Mouse (Mus musculus): ENCODE data around the gene Zbtb3.

Zbtb3 gene

GRCm38 (mm10) chr19:8802130-8802821, at the start of gene Zbtb3:
TSS of gene Zbtb3 (plus strand) at chr19:8802555.
- peak; percentile 100 for DNase-seq (ENCODE audit: low spot score)

GRCm38 (mm10) chr19:8755652-8756051, 46.7 kb upstream of the Zbtb3 start:
- DNase-seq (ENCODE audit: low spot score): no peak

- peak; percentile 95 for DNase-seq (ENCODE audit: low spot score)
Measured at GRCm38 (mm10) chr19:8756635-8757387, 45.5 kb upstream of the Zbtb3 start, which contains the start of gene Nxf1. TSS of gene Nxf1 (plus strand) at chr19:8757073.

DNA sequence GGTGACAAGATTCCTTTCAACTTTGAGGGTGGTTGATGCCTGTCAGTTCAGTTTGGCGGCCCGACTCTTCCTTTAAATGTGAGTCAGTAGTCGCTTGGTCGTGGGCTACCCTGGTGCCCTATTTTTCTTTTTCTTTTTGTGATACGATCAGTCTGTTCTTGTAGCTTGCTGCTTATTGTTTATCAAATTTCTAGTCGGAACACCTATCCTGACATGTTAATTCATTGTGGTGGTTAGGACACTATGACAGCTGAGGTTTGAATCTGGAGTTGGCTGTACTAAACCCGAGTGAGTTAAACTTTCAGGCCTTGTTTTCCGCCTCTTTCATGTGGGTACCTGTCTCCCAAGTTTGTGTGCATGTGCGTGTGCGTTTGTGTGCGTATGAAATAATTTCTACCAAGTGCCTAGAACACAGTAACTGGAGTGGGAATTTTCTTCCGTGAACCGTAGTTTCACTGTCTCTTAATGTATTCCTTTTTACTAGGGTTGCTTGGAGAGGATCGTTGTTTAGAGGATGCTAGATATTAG, 44.8 kb upstream of the Zbtb3 start:
- DNase-seq (ENCODE audit: low spot score): no peak

DNA sequence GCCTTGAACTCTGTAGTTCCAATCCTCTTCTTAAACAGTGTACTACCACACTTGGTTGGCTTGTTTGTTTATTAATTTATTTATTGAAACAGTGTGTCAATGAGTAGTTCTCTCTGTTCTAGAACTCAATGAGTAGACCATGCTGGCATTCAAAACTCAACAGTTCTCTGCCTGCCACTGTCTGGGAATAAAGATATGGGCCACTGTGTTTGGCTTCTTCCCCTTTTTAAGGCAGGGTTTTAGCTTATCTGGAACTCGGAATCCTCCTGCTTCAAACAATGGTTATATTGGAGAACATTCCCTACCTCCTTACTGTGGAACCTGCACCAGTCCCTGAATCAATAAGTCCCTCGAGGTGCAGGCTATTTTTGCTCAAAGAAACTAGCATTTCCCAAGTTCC, 43.5 kb upstream of the Zbtb3 start:
- no peak for DNase-seq (ENCODE audit: low spot score)

DNA sequence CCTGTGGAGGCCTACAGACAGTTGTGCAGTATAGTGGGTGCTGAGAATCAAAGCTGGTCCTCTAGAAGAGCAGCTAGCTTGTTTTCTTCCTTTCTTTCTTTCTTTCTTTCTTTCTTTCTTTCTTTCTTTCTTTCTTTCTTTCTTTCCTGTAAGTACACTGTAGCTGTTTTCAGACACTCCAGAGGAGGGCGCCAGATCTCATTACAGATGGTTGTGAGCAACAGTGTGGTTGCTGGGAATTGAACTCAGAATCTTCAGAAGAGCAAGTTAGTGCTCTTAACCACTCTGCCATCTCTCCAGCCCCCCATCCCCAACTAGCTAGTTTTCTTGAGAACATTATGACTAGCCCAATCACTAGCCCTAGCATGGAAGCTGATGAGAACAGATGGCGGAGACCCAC, 41.6 kb upstream of the Zbtb3 start:
- no peak for DNase-seq (ENCODE audit: low spot score)

GRCm38 (mm10) chr19:8763276-8763675, 39.1 kb upstream of the Zbtb3 start:
- no peak for DNase-seq (ENCODE audit: low spot score)

GRCm38 (mm10) chr19:8765562-8765961, 36.8 kb upstream of the Zbtb3 start:
- no peak for DNase-seq (ENCODE audit: low spot score)

- no peak for DNase-seq (ENCODE audit: low spot score)
Measured at GRCm38 (mm10) chr19:8770567-8771270, 31.6 kb upstream of the Zbtb3 start, which contains the start of gene Tmem223. TSS of gene Tmem223 (plus strand) at chr19:8770996.

DNA sequence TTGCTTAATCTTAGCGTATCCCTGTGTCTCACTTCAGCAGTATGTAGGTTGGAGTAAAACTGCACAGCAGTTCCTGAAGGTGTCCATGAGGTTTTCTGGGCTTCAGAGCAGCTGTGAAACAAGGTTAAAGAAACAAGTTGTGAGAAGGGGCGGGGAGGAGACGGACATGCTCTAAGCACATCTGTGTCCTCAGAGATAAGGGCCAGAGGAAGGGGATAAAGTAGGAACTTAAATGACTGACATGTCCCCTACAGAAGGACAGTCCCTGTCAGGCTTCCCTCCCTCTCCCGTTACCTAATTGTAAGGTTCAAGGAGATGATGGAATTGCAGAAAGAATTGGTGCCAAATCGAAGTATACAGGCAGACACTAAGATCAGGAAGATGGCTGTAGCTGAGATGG, 29.4 kb upstream of the Zbtb3 start:
- DNase-seq (ENCODE audit: low spot score): no peak

DNA sequence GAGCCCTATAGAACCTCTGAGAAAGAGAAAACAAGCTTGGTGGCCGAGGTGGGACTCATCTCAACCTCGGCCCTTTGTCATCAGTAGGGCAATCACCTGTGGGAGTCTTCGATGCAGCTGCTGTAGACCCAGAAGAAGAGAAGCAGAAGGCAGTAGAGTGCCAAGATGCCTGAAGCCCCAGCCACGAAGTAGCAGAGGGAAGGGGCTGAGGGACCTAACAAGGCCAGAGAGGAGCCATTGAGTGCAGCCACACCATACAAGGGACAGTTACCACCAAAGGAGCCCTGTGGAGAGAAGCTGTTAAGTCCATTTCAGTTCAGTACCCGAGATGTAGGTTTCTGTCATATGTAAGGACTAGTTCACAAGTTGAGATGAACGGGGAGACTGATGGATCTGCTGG, 28.9 kb upstream of the Zbtb3 start:
- DNase-seq (ENCODE audit: low spot score): no peak

DNA sequence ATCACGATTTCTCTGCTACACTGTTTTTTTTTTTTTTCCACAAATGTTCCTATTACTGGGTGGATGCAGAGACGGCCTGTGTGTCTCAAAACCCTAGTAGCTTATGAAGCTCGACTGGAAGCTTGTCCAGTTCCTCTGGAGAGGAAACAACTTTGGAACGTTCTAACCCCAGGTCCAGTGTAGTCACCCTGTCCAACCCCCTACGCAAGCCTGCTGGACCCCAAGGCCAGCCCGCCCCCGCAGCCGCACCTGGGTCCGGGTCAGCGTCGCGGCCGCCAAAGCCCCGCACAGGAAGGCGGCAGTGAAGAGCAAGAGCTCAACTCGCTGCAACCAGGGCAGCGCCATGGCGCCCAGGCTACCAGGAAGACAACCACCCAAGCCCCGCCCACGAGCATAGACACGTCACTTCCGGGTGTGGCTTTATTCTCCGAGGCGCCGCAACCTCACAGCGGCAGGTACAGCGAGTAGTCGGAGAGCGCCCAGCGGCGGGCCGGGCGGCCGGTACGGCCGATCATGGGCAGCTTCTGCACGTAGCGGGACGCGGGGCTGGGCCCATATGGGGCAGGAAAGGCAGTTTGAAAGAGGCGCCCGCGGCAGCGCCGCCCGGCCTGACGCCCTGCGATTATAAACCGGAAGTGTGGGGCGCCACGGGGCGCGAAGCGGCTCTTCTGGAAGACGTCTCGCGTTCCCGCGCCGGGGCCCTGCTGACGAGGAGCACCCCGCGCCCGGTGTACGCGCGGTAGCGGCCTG, 28.1 kb upstream of the Zbtb3 start, which contains the start of gene Tmem179b:
Gene Tmem179b, minus strand, starts transcription at position 382 of the 750 bp plus-strand sequence.
- peak; percentile 97 for DNase-seq (ENCODE audit: low spot score)

- DNase-seq (ENCODE audit: low spot score): no peak
Measured at GRCm38 (mm10) chr19:8774951-8775421, 27.4 kb upstream of the Zbtb3 start.

DNA sequence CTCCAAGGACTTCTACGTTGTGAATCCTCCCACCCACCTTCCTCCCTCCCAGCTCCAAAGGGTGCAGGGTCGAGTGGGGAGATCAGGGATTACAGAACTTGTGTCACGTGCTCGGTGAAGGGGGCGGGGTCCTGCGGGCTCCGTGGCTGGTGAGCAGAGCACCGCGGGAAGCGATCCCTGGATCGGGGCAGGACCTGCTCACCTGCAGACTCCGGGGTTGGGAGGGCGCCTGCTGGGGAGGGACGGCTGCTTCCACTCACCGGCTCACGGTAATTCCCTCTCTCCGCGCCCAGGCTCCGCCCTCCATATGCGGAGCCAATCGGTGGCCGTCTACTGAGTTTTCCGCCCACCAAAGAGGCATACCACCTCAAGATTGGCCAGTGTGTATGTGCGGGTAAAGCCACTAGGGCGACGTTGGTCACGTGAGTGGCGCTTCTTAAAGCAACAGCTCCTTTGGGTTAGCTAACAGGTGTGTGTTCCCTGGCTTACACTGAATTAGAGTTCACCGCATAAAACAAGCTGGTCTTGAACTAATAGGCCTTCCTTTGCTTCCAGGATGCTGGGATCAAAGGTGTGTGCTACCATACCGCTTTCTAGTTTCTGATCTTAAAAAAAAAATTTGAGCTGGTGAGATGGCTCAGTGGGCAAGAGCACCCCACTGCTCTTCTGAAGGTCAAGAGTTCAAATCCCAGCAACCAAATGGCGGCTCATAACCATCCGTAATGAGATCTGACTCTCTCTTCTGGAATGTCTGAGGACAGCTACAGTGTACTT, 16.2 kb upstream of the Zbtb3 start, which contains the start of gene Taf6l:
Gene Taf6l, minus strand, starts transcription at position 410 of the 774 bp plus-strand sequence.
- DNase-seq (ENCODE audit: low spot score): peak; percentile 97

- no peak for DNase-seq (ENCODE audit: low spot score)
Measured at GRCm38 (mm10) chr19:8788521-8788920, 13.8 kb upstream of the Zbtb3 start.

- DNase-seq (ENCODE audit: low spot score): no peak
Measured at GRCm38 (mm10) chr19:8789171-8789570, 13.2 kb upstream of the Zbtb3 start.

GRCm38 (mm10) chr19:8790171-8790570, 12.2 kb upstream of the Zbtb3 start:
- DNase-seq (ENCODE audit: low spot score): no peak

DNA sequence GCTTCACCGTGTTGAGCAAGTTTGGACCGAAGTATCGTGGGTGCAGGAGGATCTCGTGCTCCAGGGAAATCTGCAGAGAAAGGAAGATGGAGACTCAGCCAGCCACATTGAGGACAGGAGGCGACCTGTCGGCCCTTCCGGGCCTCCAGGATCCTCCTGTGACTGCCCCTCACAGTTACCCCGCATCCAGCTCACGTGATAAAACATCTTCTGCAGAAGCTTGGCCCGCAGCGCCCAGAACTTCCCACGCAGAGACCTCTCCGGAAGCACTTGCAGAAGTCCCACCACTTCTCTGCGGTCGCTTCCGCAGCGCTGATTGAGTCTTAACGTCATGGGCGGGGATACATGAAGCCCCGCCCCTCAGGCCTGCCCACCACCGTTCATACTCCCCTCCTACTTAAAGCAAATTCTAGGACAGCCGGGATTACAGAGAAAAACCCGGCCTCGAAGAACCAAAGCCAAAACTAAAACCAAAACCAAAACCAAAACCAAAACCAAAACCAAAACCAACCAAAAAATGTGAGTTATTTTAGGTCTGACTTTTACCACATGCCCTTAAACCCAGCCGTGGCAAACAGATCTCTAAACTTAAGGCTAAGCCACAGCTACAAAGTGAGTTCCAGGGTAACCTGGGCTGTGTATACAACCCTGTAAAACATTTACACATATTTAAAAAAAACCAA, 4.0 kb upstream of the Zbtb3 start, which contains the start of gene Polr2g:
Gene Polr2g, minus strand, starts transcription at position 314 of the 683 bp plus-strand sequence.
- peak; percentile 97 for DNase-seq (ENCODE audit: low spot score)

DNA sequence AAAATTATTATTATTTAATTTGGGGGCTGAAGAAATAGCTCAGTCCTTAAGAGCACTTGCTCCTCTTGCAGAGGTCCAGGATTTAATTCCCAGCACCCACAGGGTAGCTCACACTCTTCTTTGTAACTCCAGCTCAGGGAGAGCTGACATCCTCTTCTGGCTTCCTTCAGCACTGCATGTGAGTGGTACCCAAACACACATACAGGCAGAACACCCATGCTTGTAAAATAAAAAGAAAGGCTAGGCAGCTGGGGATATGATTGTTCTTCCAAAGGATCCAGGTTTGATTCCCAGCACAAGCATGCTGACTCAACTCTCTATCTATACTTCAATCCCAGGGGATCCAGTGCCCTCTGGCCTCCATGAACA, 3.4 kb upstream of the Zbtb3 start:
- DNase-seq (ENCODE audit: low spot score): peak; percentile 31

GRCm38 (mm10) chr19:8803204-8803780, 937 bp downstream of the Zbtb3 start:
- no peak for DNase-seq (ENCODE audit: low spot score)

All from adipocyte (in vitro differentiated cells).